Mouse (Mus musculus): ENCODE results near the gene Slc6a4.
"Not testable (repeated sequence)": the region's sequence is repeated elsewhere in the genome, so short reads cannot be mapped to it uniquely, and the experiment has no call there.

The Slc6a4 gene

GRCm38 (mm10) chr11:77019539-77019938 lies 21.1 kb downstream of the Slc6a4 start:
- DNase-seq = no peak

GRCm38 (mm10) chr11:77021749-77022396 lies 23.5 kb downstream of the Slc6a4 start:
- peak; percentile 29 for DNase-seq

GRCm38 (mm10) chr11:77026559-77026958 lies 28.2 kb downstream of the Slc6a4 start:
- DNase-seq = no peak

GRCm38 (mm10) chr11:77028157-77028556 lies 29.8 kb downstream of the Slc6a4 start:
- DNase-seq = no peak

- no peak for DNase-seq
These were observed 32.9 kb downstream of the Slc6a4 start for GRCm38 (mm10) chr11:77031151-77031934.

- no peak for DNase-seq
These were observed 43.5 kb downstream of the Slc6a4 start for GRCm38 (mm10) chr11:77041891-77042290.

GRCm38 (mm10) chr11:77042816-77043215 lies 44.4 kb downstream of the Slc6a4 start:
- DNase-seq = no peak

- no peak for DNase-seq
These were observed 63.5 kb downstream of the Slc6a4 start for GRCm38 (mm10) chr11:77061951-77062350.

GRCm38 (mm10) chr11:77063406-77063805 lies 65.0 kb downstream of the Slc6a4 start:
- DNase-seq = no peak

- no peak for DNase-seq
These were observed 70.4 kb downstream of the Slc6a4 start for GRCm38 (mm10) chr11:77068825-77069224.

- DNase-seq = no peak
These were observed 72.3 kb downstream of the Slc6a4 start for GRCm38 (mm10) chr11:77070721-77071120.

- not testable (repeated sequence) for DNase-seq
These were observed 78.9 kb downstream of the Slc6a4 start for GRCm38 (mm10) chr11:77077331-77077730.

GRCm38 (mm10) chr11:77077792-77078191 lies 79.4 kb downstream of the Slc6a4 start:
- no peak for DNase-seq

GRCm38 (mm10) chr11:77078273-77079134 lies 80.1 kb downstream of the Slc6a4 start, which contains the start of gene Nsrp1:
TSS of gene Nsrp1 (minus strand) at chr11:77078435.
- DNase-seq = peak; percentile 93

- no peak for DNase-seq
These were observed 81.0 kb downstream of the Slc6a4 start for GRCm38 (mm10) chr11:77079361-77079760.
